Mouse (Mus musculus): ENCODE results near the gene Spag9. TPM values are rescaled to one million over a fixed set of nuclear protein-coding genes. Genes with fewer than 3 reads are reported as not detected.

Spag9 gene
- polyA plus RNA-seq, 1 experiment = 5.2 TPM

DNA sequence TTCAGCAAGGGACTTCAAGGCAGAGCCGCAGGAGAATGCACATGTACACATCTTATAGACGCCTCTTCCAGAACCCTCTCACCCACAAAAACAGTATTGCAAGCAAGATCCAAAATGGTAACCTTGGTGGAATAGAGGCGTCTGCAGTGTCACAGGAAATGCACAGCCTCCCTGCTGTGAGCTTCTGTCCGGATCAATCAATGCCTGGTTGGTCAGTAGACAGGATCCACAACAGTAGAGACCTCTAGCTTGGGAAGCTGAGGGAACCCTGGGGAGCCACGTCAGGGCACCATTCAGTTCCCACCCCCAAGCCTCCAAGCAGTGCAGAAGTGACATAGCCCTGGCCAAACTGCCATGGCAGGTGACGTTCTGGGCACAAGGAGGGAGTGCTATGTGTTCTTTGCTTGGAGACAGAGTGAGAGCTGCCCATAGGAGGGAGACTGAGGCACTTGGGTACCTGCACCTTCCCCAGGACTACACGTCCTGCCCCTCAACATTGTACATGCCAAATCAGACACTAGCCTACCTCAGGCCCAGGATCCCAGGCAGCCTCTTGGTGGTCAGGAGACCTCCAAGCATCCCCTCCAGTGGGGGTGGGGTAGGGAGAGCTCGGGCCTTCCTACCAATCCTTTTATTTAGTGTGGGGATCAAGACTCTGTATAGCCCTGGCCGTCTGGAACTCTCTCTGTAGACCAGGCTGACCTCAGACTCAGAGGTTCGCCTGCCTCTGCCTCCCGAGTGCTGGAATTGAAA, 151.0 kb downstream of the Spag9 start:
- 86% methylated on average over 11 of the region's 11 CpGs for WGBS
- no peak for DNase-seq (ENCODE audit: low read depth, low spot score)

DNA sequence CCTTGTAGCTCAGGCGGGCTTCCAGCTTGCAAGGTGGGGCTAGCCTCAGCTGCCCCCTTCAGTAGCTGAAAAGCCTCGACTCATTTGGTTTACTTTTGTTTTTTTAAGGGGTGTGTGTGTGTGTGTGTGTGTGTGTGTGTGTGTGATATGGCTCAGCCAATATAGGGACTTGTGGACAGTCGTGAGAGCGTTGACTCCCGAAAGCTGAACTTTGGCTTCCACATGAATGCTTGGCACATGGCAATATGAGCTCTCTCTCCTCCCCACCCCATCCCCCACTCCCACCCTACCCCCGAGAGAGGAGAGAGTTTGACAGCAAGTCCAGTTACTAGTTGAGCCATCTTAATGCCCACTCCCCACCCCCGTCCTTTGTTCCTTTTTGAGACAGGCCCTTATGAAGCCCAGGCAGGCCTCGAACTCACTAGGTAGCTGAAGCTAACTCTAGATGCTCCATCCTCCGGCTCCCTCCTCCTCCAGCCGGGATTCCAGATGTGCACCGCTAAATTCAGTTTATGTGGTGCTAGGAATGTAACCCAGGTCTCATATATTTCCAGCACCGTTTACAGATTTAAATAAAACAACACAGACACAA, 152.3 kb downstream of the Spag9 start:
- DNase-seq (ENCODE audit: low read depth, low spot score) = no peak
- WGBS = 70% methylated on average over 12 of the region's 12 CpGs

DNA sequence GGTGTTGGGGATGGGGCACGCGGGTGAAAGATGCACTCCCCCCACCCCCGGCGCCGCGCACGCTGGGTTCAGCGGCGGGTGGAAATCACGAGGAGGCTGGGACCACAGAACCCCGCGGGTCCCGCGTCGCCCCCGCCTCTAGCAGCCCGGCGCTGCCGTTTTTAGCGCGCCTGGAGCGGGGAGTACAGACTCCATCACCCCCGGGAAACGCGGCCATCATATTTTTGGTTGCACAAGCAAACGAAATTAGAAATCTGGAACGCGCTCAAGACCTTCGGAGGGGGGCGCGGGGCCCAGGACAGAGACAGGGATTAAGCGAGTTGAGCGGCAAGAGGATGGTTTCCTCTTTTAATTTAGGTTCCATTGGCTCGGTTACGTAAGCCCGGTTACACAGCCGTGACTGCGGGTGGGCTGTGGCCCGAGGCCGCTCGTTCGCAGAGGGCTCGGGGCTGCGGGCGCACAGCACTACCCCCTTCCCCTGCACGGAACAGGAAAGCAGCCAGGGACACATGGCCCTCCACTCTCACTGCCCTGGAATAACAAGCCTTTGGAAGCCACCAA, 153.1 kb downstream of the Spag9 start:
- DNase-seq (ENCODE audit: low read depth, low spot score) = no peak
- 2% methylated on average over 46 of the region's 46 CpGs for WGBS

DNA sequence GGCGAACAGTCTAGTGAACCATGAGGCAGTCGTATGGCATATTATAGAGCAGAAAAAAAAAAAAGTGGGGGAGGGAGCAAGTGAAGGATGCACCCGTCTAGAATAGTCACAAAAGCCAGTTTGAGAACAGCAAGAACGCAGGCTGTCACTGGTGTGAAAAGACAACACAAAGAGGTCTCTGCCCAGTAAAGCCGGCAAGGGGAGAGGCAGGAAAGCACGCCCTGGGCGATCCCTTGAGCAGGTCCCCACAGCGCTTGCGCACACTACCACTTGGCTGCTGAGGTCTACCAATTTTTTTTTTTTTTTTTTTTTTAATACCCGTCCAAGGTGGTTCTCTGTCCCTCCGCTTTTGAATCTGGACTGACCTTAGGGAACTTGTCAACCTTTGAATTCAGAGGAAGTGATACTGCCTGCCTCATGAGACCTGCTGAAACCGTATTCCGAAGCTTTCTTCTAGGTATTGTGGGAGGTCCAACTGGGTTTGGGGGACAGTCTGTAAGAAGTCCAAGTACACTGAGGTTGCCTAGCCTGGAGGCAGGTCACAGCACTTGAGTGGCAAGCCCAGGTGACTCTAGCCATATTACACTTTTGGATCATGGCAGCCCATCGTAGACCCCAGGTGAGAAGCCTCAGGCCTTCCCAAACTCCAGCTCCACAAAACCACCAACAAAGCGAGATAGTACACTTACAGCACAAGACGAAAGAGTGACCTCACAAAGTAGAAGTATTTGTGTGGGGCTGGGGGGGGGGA, 153.8 kb downstream of the Spag9 start:
- 42% methylated on average over 16 of the region's 16 CpGs for WGBS
- DNase-seq (ENCODE audit: low read depth, low spot score) = no peak

DNA sequence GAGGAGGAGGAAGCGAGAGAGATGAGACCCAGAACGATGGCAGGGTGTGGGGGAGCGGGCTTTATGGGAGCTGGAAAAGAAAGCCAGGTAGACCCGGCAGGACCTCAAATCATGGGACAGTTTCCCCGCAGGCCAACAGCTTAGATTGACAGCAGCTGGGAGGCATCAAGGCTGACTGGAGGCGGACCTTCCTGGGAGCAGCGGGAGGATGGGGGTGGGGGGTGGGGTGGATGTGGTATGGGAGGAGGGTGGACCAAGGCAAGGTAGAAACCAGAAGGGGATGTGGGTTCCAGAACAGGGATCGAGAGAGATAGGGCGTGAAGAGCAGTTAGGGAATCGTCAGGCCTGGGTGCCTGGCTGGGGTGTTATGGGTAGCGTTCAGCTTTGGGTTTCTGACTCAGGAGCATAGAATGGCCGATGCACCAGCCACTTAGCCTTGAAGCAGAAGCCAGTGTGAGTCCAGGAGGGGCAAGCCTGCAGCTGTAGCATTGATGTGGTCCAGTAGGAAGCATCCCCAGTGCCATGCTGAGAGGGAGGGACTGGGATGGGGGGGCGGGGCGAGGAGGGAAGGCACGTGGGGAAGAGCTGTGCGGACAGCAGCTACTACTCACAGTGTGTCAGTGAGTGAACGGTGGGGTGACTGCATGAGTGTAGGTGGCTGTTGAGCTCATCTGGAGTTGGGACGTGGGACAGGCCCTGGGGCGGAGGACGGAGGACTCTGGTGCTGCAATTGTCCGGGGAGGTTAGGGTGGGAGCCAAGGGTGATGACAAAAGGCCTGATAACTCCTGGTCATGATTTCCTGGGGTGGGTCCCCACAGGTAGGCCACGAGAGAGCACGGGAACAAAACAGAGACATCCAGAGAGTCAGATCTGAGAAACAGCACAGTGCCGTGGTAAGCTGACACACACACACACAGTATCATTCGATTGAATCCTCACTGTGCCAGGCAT, 154.9 kb downstream of the Spag9 start:
- WGBS = 76% methylated on average over 25 of the region's 25 CpGs
- DNase-seq (ENCODE audit: low read depth, low spot score) = no peak

DNA sequence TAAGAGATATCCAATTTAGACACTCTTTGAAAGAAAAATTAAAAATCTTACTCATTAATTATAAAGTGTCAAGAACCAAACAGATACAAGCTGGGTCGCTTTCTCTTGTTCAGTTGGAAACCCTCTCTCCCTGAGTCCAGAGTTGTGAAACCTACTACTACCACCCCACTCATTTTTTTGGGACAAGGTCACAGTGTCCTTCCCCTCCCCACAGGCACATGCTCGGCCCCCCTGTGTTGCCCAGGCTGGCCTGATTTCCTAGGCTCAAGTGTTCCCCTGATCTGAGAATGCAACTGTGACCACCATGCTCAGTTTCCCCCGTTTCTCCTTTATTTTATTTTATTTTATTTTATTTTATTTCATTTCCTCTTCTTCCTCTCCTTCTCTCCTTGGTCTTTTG, 158.3 kb downstream of the Spag9 start:
- DNase-seq (ENCODE audit: low read depth, low spot score) = no peak
- WGBS = 92% methylated on average over 3 of the region's 3 CpGs

DNA sequence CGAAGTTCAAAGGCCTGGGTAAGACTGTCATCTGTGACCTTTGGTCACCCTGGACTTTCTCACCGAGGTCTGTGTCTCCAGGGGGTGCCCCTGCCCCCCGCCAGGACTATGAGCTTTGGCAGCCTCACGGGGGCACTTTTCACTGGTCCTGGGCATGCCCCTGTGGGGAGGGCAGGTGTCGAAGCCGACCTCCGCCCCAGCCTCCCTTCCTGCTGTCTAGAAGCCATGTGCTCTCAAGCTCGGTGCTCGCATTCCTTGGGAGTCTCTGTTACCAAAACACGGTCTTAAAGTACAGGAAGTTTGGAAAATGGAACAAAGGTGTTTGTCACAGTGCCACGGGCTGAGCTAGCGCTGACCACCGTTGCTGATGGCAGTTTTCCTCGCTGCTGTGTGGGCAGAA, 162.6 kb downstream of the Spag9 start:
- 19% methylated on average over 14 of the region's 14 CpGs for WGBS
- DNase-seq (ENCODE audit: low read depth, low spot score) = no peak

DNA sequence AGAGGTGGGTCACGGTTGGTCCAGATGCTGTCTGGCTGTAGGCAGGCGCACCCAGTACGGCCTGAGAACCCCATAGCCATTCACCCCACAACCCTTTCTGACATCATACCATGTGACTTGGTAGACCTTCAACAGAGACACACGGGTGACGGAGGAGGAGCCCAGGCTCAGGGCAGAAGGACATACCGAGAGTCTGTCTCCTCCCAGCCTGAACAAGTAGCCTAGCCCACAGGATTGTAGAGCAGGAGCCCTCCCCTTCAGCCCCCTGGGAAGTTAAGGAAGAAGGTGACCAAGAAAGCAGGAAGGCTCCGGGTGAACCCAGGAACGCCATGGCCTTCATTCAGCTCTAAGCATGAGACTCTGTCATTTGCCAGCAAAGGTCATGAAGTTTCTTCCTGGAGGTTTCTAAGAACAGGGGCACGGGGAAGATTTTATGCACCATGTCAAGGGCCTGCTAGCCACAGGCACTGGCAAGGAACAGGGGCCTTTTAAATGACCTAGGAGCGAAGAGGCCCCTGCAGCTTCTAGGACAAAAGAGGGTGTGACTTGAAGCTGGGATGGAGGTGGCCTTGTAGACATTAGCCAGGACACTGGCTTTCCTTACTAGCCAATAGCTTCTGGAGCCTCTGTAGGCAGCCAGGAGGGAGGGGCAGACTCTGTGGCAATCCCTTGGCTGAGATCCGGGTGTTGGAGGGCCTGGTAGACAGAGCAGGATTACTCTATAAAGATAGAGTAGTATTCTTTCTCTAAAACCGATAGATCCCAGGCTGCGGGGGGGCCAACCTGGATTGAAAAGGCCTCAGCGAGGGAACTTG, 163.4 kb downstream of the Spag9 start:
- DNase-seq (ENCODE audit: low read depth, low spot score) = no peak
- WGBS = 20% methylated on average over 14 of the region's 14 CpGs

DNA sequence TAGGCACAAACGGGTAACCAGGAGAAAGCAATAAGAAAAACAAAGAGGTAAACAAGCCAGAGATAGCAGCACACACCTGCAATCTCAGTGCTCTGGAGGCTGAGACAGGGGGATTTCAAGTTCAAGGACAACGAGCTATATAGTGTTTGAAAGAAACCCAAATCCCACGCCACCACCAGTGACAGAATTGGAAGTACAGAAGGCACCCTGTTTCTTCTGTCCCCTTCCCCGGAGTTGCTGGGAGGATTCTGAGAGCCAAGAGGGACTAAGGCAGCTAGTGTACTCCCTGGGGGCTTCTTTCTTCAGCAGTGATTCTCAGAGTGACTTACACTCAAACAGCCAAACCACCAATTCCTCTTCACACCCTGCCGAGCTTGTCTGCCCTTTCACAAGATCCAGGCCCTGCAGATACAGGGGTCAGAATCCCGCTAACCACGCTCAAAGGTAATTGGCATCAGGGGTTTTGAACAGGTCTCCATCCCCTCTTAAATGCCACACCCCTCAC, 164.1 kb downstream of the Spag9 start:
- WGBS = 29% methylated on average over 7 of the region's 7 CpGs
- DNase-seq (ENCODE audit: low read depth, low spot score) = no peak

DNA sequence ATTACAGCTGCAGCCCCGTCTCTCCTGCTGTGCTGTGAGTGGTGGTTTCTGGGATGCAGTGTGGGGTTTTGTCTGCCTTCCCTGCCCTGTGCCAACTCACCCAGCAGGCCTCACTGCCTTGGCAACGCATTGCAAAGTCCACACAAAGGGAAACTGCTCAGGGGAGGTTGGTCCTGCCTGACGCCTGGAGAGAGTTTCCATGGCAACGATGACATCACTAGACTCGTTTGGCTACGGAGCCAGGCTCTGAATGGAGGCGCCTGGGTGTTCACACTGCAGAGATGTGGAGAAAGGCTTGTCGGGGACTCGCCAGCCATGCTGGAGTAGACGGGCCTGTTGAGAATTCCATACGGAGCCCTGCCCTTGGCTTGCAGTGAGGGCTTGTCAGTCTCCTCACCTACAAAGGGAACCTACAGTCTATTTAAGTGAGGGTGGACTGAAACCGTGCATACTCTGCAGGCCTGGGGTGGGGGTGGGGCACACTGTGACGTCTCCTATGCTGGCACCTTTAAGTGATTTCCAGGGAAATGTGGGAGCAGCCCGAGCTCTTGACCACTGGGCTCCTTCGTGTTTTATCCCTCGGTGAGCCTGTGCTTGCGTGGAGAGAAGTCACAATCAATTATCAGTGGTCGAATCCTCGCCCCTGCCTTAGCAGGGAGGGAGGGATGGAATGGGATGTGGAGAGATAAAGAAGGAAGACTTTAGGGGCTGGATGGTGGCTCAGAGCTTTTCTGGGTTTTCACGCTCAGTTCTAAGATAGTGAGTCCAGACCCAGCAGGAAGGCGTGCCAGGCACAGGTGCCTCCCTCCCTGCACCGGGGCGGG, 164.8 kb downstream of the Spag9 start:
- 6% methylated on average over 23 of the region's 23 CpGs for WGBS
- DNase-seq (ENCODE audit: low read depth, low spot score) = peak; percentile 99

DNA sequence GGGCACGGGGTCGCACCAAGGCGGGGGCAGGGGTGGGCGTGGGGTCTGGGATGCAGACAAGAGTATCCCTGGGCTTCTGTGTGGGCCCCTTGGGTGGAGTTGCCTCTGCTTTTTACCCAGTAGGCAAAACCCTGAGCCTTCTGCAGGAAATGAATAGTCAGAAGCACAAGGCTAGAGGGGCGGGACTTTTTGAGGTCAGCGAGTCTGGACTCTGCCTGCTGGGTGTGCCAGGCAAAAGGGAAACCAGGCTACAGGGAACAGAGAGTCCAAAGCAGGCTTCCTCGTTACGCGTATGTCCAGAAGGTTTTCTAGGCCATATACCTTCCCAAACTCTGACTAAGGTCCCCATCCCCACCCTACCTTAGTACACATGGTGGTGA, 165.4 kb downstream of the Spag9 start:
- WGBS = 9% methylated on average over 9 of the region's 9 CpGs
- DNase-seq (ENCODE audit: low read depth, low spot score) = peak; percentile 93

DNA sequence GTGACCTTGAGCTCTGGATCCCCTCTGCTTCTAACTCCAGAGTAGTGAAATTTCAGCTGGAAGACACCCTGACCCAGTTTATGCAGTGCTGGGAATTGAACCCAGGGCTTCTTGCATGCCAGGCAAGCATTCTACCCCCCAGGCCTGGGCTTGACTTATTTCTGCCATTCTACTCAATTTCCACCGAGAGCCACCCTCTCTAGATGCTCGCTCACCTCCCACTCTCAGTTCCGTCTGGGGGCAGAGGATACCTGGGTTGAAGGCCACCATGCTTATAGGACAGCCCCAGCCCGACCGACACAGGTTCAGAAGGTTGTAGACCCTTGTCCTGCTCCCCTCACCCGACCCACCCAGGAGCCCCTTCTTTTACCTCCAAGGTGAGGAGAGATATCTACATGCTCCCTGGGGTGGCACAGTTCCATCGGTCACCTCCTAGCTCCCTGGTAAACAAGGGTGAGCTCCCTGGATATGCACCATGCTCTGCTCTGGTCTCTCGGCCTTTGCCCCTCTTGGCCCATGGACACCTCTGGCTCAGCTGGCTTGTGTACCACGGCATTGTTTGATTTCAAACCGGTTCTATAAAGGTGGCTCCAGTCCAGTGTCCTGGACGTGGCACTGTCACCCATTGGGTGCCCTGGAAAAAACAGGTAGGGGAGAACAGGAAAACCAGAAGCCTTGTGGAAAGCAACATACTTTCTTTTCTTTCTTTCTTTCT, 166.1 kb downstream of the Spag9 start:
- DNase-seq (ENCODE audit: low read depth, low spot score) = peak; percentile 86
- WGBS = 40% methylated on average over 11 of the region's 11 CpGs

DNA sequence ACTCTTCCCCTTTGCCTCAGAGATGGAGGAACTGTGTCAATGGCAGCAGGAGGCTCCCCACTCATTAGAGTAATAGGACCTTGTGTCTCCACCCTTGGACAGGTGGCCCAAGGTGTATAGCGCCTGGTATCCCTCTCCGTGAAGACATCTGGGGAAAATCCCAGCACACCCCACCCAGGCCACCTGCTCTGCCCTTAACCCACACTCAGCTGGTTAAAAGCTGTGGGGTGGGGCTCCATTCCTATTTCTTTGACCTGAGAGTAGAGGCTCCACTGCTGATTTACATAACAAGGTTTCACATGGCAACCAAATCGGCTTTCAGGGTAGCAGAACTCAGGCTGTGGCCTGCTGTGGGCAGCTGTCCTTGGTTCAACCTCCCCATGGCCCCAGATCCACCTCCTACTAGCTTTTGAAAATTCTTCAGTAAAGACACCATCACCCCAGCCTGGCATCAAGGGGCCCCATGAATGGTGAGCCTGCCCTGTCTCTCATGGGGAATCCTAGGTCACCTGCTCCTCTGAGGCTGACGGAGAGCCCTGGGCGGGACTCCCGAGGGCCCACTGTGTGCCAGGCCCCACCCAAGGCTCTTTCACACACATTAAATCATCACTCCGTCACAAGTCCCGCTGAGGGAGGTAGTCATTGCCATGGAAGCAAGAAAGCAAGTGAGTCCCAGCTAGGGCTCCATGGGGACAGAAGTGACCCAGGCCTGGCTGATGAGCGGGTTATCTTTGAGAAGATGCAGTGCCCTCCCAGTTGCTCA, 167.3 kb downstream of the Spag9 start:
- DNase-seq (ENCODE audit: low read depth, low spot score) = no peak
- 43% methylated on average over 9 of the region's 9 CpGs for WGBS

DNA sequence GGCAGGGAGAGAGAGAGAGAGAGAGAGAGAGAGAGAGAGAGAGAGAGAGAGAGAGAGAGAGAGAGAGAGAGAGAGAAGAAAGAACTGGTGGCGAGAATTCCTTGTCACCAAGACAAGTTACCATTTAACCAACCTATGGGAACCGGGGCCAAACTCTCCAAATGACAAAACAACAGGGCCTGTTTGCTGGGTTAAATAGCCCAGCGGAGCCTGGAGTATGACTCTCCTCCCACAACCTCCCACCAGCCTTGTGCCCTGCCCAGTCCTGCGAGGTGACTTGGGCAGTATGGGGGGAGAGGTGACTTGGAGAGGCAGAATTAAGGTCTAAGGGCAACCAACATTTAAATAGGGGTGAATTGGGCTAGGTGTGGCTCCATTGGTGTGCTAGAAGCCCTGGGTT, 169.9 kb downstream of the Spag9 start:
- DNase-seq (ENCODE audit: low read depth, low spot score) = no peak
- 30% methylated on average over 4 of the region's 4 CpGs for WGBS

DNA sequence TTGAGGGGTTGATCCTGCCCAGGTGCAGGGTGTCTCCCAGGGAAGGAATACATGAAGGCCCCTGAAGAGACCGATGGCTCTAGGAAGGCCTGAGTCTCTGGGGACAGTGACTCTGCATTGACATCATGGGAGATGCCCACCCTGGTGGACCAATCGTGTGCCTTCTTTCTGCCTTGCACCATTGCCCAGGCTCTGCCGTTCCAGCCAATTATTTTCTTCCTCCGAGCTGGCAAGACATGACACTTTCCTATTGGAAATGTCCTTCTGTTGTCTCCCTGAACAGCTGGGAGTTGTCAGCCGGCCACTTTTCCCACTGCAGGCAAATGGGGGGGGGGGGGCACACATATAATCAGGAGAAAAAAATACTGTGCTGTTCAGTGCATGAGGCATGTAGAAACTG, 172.3 kb downstream of the Spag9 start:
- no peak for DNase-seq (ENCODE audit: low read depth, low spot score)
- 75% methylated on average over 5 of the region's 5 CpGs for WGBS

DNA sequence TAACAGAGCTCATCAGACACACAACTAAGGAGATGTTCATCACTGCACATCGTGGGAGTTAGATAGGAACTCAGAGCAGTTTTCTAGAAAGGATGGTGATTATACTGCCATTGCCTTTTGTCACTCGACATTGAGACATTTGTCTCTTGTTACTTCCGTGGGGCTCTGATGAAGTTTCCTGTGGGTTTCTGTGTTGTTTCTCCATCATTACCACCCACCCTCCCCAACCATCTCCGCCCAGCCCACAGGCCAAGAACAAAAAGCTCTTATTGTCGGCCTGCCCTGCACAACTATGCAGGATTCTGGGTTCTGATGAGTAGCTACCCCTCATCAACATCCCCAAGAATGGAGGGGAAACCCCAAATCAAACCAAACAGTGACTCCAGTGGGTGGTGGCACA, 173.7 kb downstream of the Spag9 start:
- 76% methylated on average over 5 of the region's 5 CpGs for WGBS
- DNase-seq (ENCODE audit: low read depth, low spot score) = no peak
